Mouse (Mus musculus) megakaryocyte, embryonic 14.5 days (primary cell): ENCODE measurements at regions not wholly inside any gene's neighbourhood (a gene's known extent, or its start where the extent isn't known, plus 50 kb on each side); places are given as distances from the start of the nearest gene placed in this dataset.

ENCODE experiments used
- FLI1 ChIP-seq: IDR thresholded peaks from 2 replicates; pipeline ENCODE4 v1.6.1; 2012; ENCODE audit warnings: low read length, inconsistent platforms, mixed read lengths
- GATA1 ChIP-seq: IDR thresholded peaks from 3 replicates; pipeline ENCODE4 v1.6.1; 2012; ENCODE audit warnings: mixed read lengths, low read length, inconsistent platforms, borderline replicate concordance

DNA sequence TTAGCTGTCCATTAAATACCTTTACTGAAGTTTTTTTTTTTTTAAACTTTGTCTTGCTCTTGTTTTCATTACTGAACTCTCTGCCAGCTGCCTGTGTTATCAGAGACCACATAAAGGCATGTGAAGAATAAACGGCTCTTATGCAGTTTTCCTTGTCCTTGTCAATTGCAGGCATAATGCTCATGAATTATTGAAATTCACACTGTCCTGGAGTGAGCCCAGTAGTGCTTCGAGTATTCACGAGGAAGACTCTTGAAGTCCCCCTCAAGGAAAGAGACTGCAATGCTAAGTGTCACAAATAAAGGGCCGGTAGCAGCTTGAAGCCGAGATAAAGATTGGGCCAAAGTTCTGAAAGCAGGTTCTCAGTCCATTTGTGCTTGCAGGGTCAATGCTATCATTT lies 144.7 kb upstream of the Igfbp7 start:
- TF ChIP-seq GATA1 = no peak
- no peak for TF ChIP-seq FLI1
